Mouse (Mus musculus): ENCODE data around the gene Ap5z1.
A peak's percentile ranks its signal among the peaks of the same experiment; 100 is the strongest.

Ap5z1 gene

GRCm38 (mm10) chr5:142477346-142477745, 13.6 kb downstream of the Ap5z1 start:
- DNase-seq = no peak

- DNase-seq = no peak
These were observed 14.3 kb downstream of the Ap5z1 start for GRCm38 (mm10) chr5:142477866-142478615.

- peak in 1 of 2 experiments; percentile 31 for DNase-seq
These were observed 15.2 kb downstream of the Ap5z1 start for GRCm38 (mm10) chr5:142478829-142479435.

- DNase-seq = no peak
These were observed 18.8 kb downstream of the Ap5z1 start for GRCm38 (mm10) chr5:142482512-142482911.

- DNase-seq = no peak
These were observed 19.8 kb downstream of the Ap5z1 start for GRCm38 (mm10) chr5:142483581-142483980.

- no peak for DNase-seq
These were observed 22.9 kb downstream of the Ap5z1 start for GRCm38 (mm10) chr5:142486654-142487053.

GRCm38 (mm10) chr5:142489955-142490707, 26.4 kb downstream of the Ap5z1 start:
- DNase-seq = no peak

GRCm38 (mm10) chr5:142493307-142493706, 29.6 kb downstream of the Ap5z1 start:
- no peak for DNase-seq

- DNase-seq = no peak
These were observed 31.8 kb downstream of the Ap5z1 start for GRCm38 (mm10) chr5:142495321-142496096.

GRCm38 (mm10) chr5:142498964-142499363, 35.2 kb downstream of the Ap5z1 start:
- DNase-seq = no peak

GRCm38 (mm10) chr5:142500918-142501317, 37.2 kb downstream of the Ap5z1 start:
- DNase-seq = no peak

- DNase-seq = peak; percentile 10 to 18
These were observed 38.7 kb downstream of the Ap5z1 start for GRCm38 (mm10) chr5:142502414-142502813.

- no peak for DNase-seq
These were observed 40.4 kb downstream of the Ap5z1 start for GRCm38 (mm10) chr5:142504175-142504574.

- DNase-seq = no peak
These were observed 42.1 kb downstream of the Ap5z1 start for GRCm38 (mm10) chr5:142505695-142506423.

- DNase-seq = no peak
These were observed 45.7 kb downstream of the Ap5z1 start for GRCm38 (mm10) chr5:142509141-142510060.

GRCm38 (mm10) chr5:142510061-142510414, 46.3 kb downstream of the Ap5z1 start:
- DNase-seq = no peak

- DNase-seq = no peak
These were observed 48.4 kb downstream of the Ap5z1 start for GRCm38 (mm10) chr5:142512112-142512511.

- no peak for DNase-seq
These were observed 55.2 kb downstream of the Ap5z1 start for GRCm38 (mm10) chr5:142518973-142519372.

GRCm38 (mm10) chr5:142520360-142520759, 56.6 kb downstream of the Ap5z1 start:
- DNase-seq = no peak

- no peak for DNase-seq
These were observed 57.6 kb downstream of the Ap5z1 start for GRCm38 (mm10) chr5:142521195-142521866.
